Mouse (Mus musculus) intestine, postnatal 0 days (tissue): ENCODE results near the gene Ddx23. TPM values are rescaled to one million over a fixed set of nuclear protein-coding genes. Genes with fewer than 3 reads are reported as not detected.
A peak's percentile ranks its signal among the peaks of the same experiment; 100 is the strongest.

Source experiments
- ATAC-seq: fragments of 200-750 bp; cut with Nextera tagmentation; 2 replicates; pipeline ENCODE4 v1.8.0; 2017; ENCODE audit warnings: mild to moderate bottlenecking, moderate TSS enrichment, moderate library complexity
- H3K27ac ChIP-seq: fragments of 300-500 bp; sonication (generic); 2 replicates; pipeline ENCODE4 v1.5.1; 2014; ENCODE audit warnings: mild to moderate bottlenecking, low read depth, low read length, moderate library complexity
- H3K27me3 ChIP-seq: fragments of 300-500 bp; sonication (generic); replicated peaks from 2 replicates; pipeline ENCODE4 v1.6.1; 2014; ENCODE audit warnings: low read length, mixed read lengths; ENCODE audit not compliant: control insufficient read depth, insufficient read depth
- H3K36me3 ChIP-seq: fragments of 300-500 bp; sonication (generic); 2 replicates; pipeline ENCODE4 v1.6.1; 2014; ENCODE audit warnings: mild to moderate bottlenecking, moderate library complexity; ENCODE audit not compliant: control insufficient read depth, insufficient read depth
- H3K4me1 ChIP-seq: fragments of 300-500 bp; sonication (generic); replicated peaks from 2 replicates; pipeline ENCODE4 v1.6.1; 2014; ENCODE audit warnings: antibody characterized with exemption, low read length, mixed read lengths; ENCODE audit not compliant: control insufficient read depth, insufficient read depth
- H3K4me2 ChIP-seq: fragments of 300-500 bp; sonication (generic); replicated peaks from 2 replicates; pipeline ENCODE4 v1.6.1; 2014; ENCODE audit warnings: low read depth, mild to moderate bottlenecking, moderate library complexity
- H3K4me3 ChIP-seq: fragments of 300-500 bp; sonication (generic); 2 replicates; pipeline ENCODE4 v1.5.1; 2014; ENCODE audit warnings: low read depth, low read length
- H3K9ac ChIP-seq: fragments of 300-500 bp; sonication (generic); 2 replicates; pipeline ENCODE4 v1.6.1; 2014; ENCODE audit warnings: mild to moderate bottlenecking, low read depth, low read length
- H3K9me3 ChIP-seq: fragments of 300-500 bp; sonication (generic); 2 replicates; pipeline ENCODE4 v1.6.1; 2016; ENCODE audit warnings: mixed run types; ENCODE audit not compliant: control insufficient read depth
- CTCF ChIP-seq: sonication (generic); IDR thresholded peaks from 2 replicates; pipeline ENCODE4 v1.5.1; 2016; ENCODE audit warnings: low read depth, mild to moderate bottlenecking, control low read depth, antibody characterized with exemption, moderate library complexity
- WGBS: fragments of 180-500 bp; shearing (Covaris S2); extraction: QIAGEN DNeasy Blood & Tissue Kit; methylation state at CpG from one replicate; pipeline ENCODE4 v1.1.7; 2014; 5-methylcytosine and 5-hydroxymethylcytosine counted together
- polyA plus RNA-seq: library from polyadenylated mRNA; unstranded; fragments of >200 nt; fragmentation: Nextera tagmentation; extraction: Ambion mirVana; gene quantifications from 2 replicates; pipeline ENCODE4 v1.2.1, GENCODE M21; 2015

The Ddx23 gene
- polyA plus RNA-seq, 1 experiment from 2014 or later = 9.0 TPM

GRCm38 (mm10) chr15:98696216-98696615, 33.5 kb upstream of the Ddx23 start:
- no peak for ATAC-seq
- Histone ChIP-seq H3K9ac (no peak overlapping the region), H3K9me3 (no peaks in the 10 kb centered on the region), H3K4me2 (no peak overlapping the region), H3K36me3 (no peaks in the 10 kb centered on the region), H3K4me3 (no peak overlapping the region), H3K4me1 (no peaks in the 10 kb centered on the region), H3K27me3 (peaks cover 19% of the 10 kb centered on the region), H3K27ac (no peak overlapping the region)
- WGBS = 39% methylated on average over 8 of the region's 8 CpGs
- TF ChIP-seq CTCF = no peak

- no peak for ATAC-seq
- H3K36me3 ChIP-seq = no peaks in the 10 kb centered on the region
- peaks cover 14% of the 10 kb centered on the region for H3K27me3 ChIP-seq
- H3K27ac ChIP-seq = no peak overlapping the region
- WGBS = 39% methylated on average over 9 of the region's 9 CpGs
- no peaks in the 10 kb centered on the region for H3K4me1 ChIP-seq
- H3K9ac ChIP-seq = no peak overlapping the region
- no peak overlapping the region for H3K4me2 ChIP-seq
- H3K9me3 ChIP-seq = no peaks in the 10 kb centered on the region
- no peak for TF ChIP-seq CTCF
- no peak overlapping the region for H3K4me3 ChIP-seq
Observed at GRCm38 (mm10) chr15:98695726-98696125, 33.0 kb upstream of the Ddx23 start.

- Histone ChIP-seq H3K4me3 (no peak overlapping the region), H3K9me3 (no peaks in the 10 kb centered on the region), H3K36me3 (no peaks in the 10 kb centered on the region), H3K27me3 (no peaks in the 10 kb centered on the region), H3K4me2 (no peak overlapping the region), H3K27ac (no peak overlapping the region), H3K9ac (no peak overlapping the region), H3K4me1 (no peaks in the 10 kb centered on the region)
- 33% methylated on average over 11 of the region's 11 CpGs for WGBS
- no peak for ATAC-seq
- no peak for TF ChIP-seq CTCF
Observed at GRCm38 (mm10) chr15:98692171-98692715, 29.5 kb upstream of the Ddx23 start.

- Histone ChIP-seq H3K9me3 (no peaks in the 10 kb centered on the region), H3K27ac (no peak overlapping the region), H3K27me3 (no peaks in the 10 kb centered on the region), H3K4me1 (no peaks in the 10 kb centered on the region), H3K4me2 (no peak overlapping the region), H3K4me3 (no peak overlapping the region), H3K9ac (no peak overlapping the region), H3K36me3 (no peaks in the 10 kb centered on the region)
- TF ChIP-seq CTCF = no peak
- WGBS = 67% methylated on average over 7 of the region's 7 CpGs
- no peak for ATAC-seq
Observed at GRCm38 (mm10) chr15:98691486-98692147, 28.9 kb upstream of the Ddx23 start.

- WGBS = 78% methylated on average over 2 of the region's 2 CpGs
Observed at GRCm38 (mm10) chr15:98689682-98690081, 27.0 kb upstream of the Ddx23 start.

GRCm38 (mm10) chr15:98685926-98686325, 23.2 kb upstream of the Ddx23 start:
- ATAC-seq = no peak
- TF ChIP-seq CTCF = peak; percentile 46
- Histone ChIP-seq H3K4me3 (no peak overlapping the region), H3K36me3 (no peaks in the 10 kb centered on the region), H3K4me2 (no peak overlapping the region), H3K27me3 (no peaks in the 10 kb centered on the region), H3K9ac (no peak overlapping the region), H3K9me3 (no peaks in the 10 kb centered on the region), H3K4me1 (no peaks in the 10 kb centered on the region), H3K27ac (no peak overlapping the region)
- 68% methylated on average over 3 of the region's 3 CpGs for WGBS

More at GRCm38 (mm10) chr15:98689682-98690081, 27.0 kb upstream of the Ddx23 start:
- H3K27me3 ChIP-seq = no peaks in the 10 kb centered on the region
- no peak for ATAC-seq
- H3K9ac ChIP-seq = no peak overlapping the region
- H3K4me3 ChIP-seq = no peak overlapping the region
- H3K4me2 ChIP-seq = no peak overlapping the region
- no peaks in the 10 kb centered on the region for H3K36me3 ChIP-seq
- H3K9me3 ChIP-seq = no peaks in the 10 kb centered on the region
- no peak overlapping the region for H3K27ac ChIP-seq
- no peaks in the 10 kb centered on the region for H3K4me1 ChIP-seq
- TF ChIP-seq CTCF = no peak
